Mouse (Mus musculus) T-cell, adult 2 months (primary cell): ENCODE data around the gene Anks4b.

Source experiments
- DNase-seq: peaks from one replicate; pipeline ENCODE4 v3.0.0; 2022; ENCODE audit warnings: low spot score

Gene Anks4b

DNA sequence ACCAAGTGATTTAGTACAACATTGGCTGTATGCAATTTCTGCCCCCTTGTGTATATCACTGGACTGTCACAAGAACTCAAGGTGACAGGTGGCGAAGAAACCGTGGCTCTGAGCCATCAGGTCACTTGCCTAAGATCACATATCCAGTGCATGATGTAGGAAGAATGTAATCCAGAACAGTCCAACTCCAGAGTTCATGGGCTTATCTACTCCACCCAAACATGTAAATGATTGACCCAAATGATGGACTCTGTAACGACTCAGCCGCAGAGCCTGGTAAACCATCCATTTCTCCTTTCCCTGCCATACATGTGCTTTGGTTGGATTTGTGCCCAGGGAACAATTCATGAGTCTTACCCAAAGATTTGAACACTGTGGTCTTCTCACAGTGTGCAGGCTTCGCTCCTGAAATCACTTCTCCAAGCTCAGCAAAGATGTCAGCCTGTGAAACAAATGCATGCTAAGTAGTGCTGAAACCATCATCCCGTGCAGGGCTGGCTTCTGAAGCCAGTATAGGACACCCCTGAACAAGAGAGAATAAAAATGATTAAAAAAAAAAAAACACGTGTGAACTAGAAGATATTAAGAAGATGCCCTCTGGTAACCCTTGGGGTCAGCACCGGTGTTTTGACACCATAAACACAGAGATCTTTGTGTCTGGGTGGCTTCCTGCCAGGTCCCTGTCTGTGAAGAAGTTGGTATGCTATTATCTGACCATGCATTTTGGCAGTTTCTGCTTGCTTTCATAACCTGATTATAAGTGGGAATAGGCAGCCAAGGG lies 15.9 kb downstream of the Anks4b start:
- no peak for DNase-seq

- DNase-seq, result no peak
Observed at GRCm38 (mm10) chr7:120190150-120190665, 16.6 kb downstream of the Anks4b start.

DNA sequence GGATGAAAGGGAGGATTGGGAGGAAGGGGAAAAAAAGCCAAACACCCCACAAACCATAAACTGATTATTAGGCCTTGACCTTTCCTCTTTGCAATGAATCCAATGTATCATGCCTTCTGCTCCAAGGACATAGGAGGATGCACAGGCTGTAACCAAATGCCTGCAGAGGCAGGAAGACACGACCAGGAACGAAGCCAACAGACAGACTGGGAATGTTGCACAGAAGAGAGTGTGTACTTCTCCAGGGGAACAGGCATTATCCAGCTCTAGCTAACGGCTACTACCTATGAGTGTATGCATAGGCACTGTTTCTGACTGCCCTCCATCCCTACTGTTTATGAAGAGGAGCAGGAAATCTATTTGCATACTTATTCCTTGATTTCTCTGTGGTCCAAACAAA lies 18.5 kb downstream of the Anks4b start:
- no peak for DNase-seq

DNA sequence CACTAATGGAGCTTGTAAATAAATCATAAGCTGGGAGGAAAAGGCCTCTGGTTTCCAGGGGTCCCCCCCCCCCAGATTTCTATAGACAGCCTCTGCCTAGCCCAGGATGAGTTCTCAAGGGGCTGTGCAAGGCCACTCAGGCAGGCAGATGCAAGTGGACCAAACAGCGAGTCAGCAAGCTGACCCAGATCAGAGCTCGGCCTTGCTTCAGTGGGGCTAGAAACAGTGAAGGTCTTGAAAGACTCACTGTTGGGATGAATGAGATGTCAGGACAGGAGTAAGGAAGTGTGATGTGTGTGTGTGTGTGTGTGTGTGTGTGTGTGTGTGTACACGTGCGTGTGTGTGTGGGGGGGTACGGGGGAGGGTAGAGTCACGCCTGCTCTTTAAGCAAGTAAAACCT lies 19.2 kb downstream of the Anks4b start:
- no peak for DNase-seq

- DNase-seq, result no peak
Observed at GRCm38 (mm10) chr7:120195207-120195606, 21.5 kb downstream of the Anks4b start.

DNA sequence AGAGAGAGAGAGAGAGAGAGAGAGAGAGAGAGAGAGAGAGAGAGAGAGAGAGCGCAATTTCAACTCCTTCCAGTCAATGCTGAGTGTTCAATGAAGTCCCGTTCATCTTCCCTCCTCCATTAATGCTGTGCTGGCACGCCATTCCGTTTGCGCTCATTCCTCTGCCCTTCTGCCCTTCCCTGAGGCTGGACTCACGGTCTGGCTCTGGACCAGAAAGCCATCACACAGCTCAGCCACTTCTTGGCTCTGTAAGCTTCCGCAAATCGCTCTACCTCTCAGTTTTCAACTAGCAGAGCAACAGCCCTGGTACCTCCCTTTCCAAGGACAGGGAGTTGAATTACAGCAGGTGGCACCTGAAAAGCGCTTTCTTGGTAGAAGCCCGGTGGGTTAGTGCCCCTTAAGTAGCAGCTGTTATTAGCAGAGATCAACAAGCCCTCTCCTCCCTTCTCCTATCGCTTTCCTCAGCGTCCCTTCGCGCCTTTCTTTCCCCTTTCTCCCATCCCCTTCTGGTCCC lies 27.6 kb downstream of the Anks4b start:
- DNase-seq, result no peak

DNA sequence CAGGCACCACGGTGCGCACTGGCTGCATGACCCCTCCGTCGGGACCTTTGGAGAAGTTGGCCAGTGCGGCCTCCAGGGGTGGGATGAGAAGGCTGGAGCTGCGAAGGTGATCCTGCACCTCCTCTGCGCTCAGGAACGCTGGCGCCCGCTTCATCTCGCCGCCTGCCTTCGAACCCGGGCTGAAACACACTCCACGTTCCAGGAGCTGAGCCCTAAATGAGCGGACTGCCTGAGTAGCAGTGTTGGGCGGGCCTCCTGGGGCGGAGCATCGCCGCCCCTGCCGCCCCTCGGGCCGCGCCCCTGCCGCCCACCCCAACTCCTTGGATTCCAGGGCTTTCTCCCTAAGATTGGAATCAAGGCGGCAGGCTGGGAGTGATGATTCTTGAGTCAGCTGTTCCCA lies 28.1 kb downstream of the Anks4b start, which contains the start of gene Crym:
Crym (minus strand) TSS at position 341 of the 400 bp plus-strand sequence.
- DNase-seq, result no peak

DNA sequence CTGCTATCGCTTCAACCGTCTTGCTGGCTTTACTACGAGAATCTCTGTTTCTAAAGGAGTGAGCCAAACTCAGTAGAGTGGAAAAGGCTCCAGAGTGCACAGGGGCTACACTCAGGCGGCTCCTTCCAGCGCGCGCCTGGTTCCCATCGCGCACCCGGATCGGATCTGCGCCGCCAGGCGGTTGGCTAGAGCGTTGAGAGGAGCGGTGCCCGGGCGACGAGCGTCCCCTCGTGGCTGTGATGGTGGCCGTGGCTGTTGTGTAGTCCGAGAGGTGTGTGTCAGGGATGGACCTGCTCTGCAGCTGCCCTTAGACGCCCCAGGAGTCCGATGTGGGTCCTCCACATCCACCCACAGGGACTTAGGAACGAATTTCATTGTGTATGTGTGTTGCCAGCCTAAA lies 30.1 kb downstream of the Anks4b start, which contains the start of gene Abca14:
Abca14 (plus strand) TSS at position 173 of the 400 bp plus-strand sequence.
- no peak for DNase-seq

- DNase-seq, result no peak
Observed at GRCm38 (mm10) chr7:120205989-120206388, 32.3 kb downstream of the Anks4b start.

- DNase-seq, result no peak
Observed at GRCm38 (mm10) chr7:120228541-120228940, 54.9 kb downstream of the Anks4b start.
